Mouse (Mus musculus) embryonic facial prominence, embryonic 12.5 days (tissue): ENCODE measurements around the gene Hnf1b. TPM values are rescaled to one million over a fixed set of nuclear protein-coding genes. Genes with fewer than 3 reads are reported as not detected.

Source experiments
- ATAC-seq: fragments of 200-750 bp; cut with Nextera tagmentation; 2 replicates; pipeline ENCODE4 v1.8.0; 2017; ENCODE audit not compliant: insufficient number of reproducible peaks, insufficient read depth, low FRiP score, low TSS enrichment
- H3K27ac ChIP-seq: fragments of 300-500 bp; sonication (generic); 2 replicates; pipeline ENCODE4 v1.5.1; 2016; ENCODE audit warnings: mild to moderate bottlenecking
- H3K27me3 ChIP-seq: fragments of 300-500 bp; sonication (generic); 2 replicates; pipeline ENCODE4 v1.6.1; 2016; ENCODE audit warnings: mild to moderate bottlenecking, moderate library complexity
- H3K36me3 ChIP-seq: fragments of 300-500 bp; sonication (generic); 2 replicates; pipeline ENCODE4 v1.6.1; 2016; ENCODE audit warnings: mild to moderate bottlenecking
- H3K4me1 ChIP-seq: fragments of 300-500 bp; sonication (generic); 2 replicates; pipeline ENCODE4 v1.6.1; 2016
- H3K4me2 ChIP-seq: fragments of 300-500 bp; sonication (generic); replicated peaks from 2 replicates; pipeline ENCODE4 v1.6.1; 2016; ENCODE audit warnings: mild to moderate bottlenecking, moderate library complexity
- H3K4me3 ChIP-seq: fragments of 300-500 bp; sonication (generic); 2 replicates; pipeline ENCODE4 v1.5.1; 2016; ENCODE audit warnings: mild to moderate bottlenecking
- H3K9ac ChIP-seq: fragments of 300-500 bp; sonication (generic); 2 replicates; pipeline ENCODE4 v1.6.1; 2016; ENCODE audit warnings: mild to moderate bottlenecking, moderate library complexity
- H3K9me3 ChIP-seq: fragments of 300-500 bp; sonication (generic); 2 replicates; pipeline ENCODE4 v1.6.1; 2016; ENCODE audit warnings: mild to moderate bottlenecking, moderate library complexity
- WGBS: fragments of 180-500 bp; shearing (Covaris S2); methylation state at CpG from one replicate; pipeline ENCODE4 v1.1.7; 2016; 5-methylcytosine and 5-hydroxymethylcytosine counted together
- polyA plus RNA-seq: library from polyadenylated mRNA; unstranded; fragments of >200 nt; fragmentation: Nextera tagmentation; extraction: Ambion mirVana; gene quantifications from 2 replicates; pipeline ENCODE4 v1.2.1, GENCODE M21; 2016

Hnf1b gene
- polyA plus RNA-seq, 1 experiment from 2014 or later = not detected

GRCm38 (mm10) chr11:83881438-83881837 is 31.6 kb downstream of the Hnf1b start:
- no peaks in the 10 kb centered on the region for H3K36me3 ChIP-seq
- no peak overlapping the region for H3K4me2 ChIP-seq
- H3K9me3 ChIP-seq = no peaks in the 10 kb centered on the region
- no peak overlapping the region for H3K27ac ChIP-seq
- no peak overlapping the region for H3K4me3 ChIP-seq
- 80% methylated on average over 5 of the region's 5 CpGs for WGBS
- no peak overlapping the region for H3K9ac ChIP-seq
- H3K4me1 ChIP-seq = no peaks in the 10 kb centered on the region
- no peak for ATAC-seq
- H3K27me3 ChIP-seq = no peaks in the 10 kb centered on the region

DNA sequence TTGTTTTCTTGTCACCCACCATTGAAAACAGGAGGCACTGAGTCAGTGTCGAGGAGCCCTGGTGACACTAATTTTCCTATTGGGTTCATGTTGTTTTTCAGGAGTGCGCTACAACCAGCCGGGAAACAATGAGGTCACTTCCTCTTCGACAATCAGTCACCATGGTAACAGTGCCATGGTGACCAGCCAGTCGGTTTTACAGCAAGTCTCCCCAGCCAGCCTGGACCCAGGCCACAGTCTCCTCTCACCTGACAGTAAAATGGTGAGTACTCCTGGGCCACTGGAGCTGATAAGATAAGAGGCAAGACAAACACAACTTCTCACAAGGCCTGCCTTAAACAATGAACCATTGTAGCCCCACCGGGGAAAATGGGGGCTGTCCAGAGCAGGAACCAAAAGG is 32.7 kb downstream of the Hnf1b start:
- Histone ChIP-seq H3K9ac (no peak overlapping the region), H3K36me3 (no peaks in the 10 kb centered on the region), H3K27ac (no peak overlapping the region), H3K9me3 (no peaks in the 10 kb centered on the region), H3K4me2 (no peak overlapping the region), H3K27me3 (no peaks in the 10 kb centered on the region), H3K4me1 (no peaks in the 10 kb centered on the region), H3K4me3 (no peak overlapping the region)
- ATAC-seq = no peak
- WGBS = 51% methylated on average over 6 of the region's 6 CpGs

GRCm38 (mm10) chr11:83883074-83883473 is 33.2 kb downstream of the Hnf1b start:
- H3K27ac ChIP-seq = no peak overlapping the region
- H3K9ac ChIP-seq = no peak overlapping the region
- H3K27me3 ChIP-seq = no peaks in the 10 kb centered on the region
- no peak overlapping the region for H3K4me3 ChIP-seq
- H3K4me2 ChIP-seq = no peak overlapping the region
- no peaks in the 10 kb centered on the region for H3K36me3 ChIP-seq
- WGBS = 82% methylated on average over 6 of the region's 6 CpGs
- no peaks in the 10 kb centered on the region for H3K9me3 ChIP-seq
- H3K4me1 ChIP-seq = no peaks in the 10 kb centered on the region
- no peak for ATAC-seq

GRCm38 (mm10) chr11:83883812-83884211 is 33.9 kb downstream of the Hnf1b start:
- Histone ChIP-seq H3K4me3 (no peak overlapping the region), H3K4me1 (no peaks in the 10 kb centered on the region), H3K36me3 (no peaks in the 10 kb centered on the region), H3K27ac (no peak overlapping the region), H3K27me3 (no peaks in the 10 kb centered on the region), H3K9me3 (no peaks in the 10 kb centered on the region), H3K9ac (no peak overlapping the region), H3K4me2 (no peak overlapping the region)
- WGBS = 89% methylated on average over 9 of the region's 9 CpGs
- no peak for ATAC-seq

- Histone ChIP-seq H3K27ac (no peak overlapping the region), H3K4me1 (no peaks in the 10 kb centered on the region), H3K9me3 (no peaks in the 10 kb centered on the region), H3K27me3 (no peaks in the 10 kb centered on the region), H3K9ac (no peak overlapping the region), H3K4me2 (no peak overlapping the region), H3K36me3 (no peaks in the 10 kb centered on the region), H3K4me3 (no peak overlapping the region)
- 88% methylated on average over 8 of the region's 8 CpGs for WGBS
- no peak for ATAC-seq
Measured at GRCm38 (mm10) chr11:83885175-83885574, 35.3 kb downstream of the Hnf1b start.

- 80% methylated on average over 3 of the region's 3 CpGs for WGBS
- no peaks in the 10 kb centered on the region for H3K36me3 ChIP-seq
Measured at GRCm38 (mm10) chr11:83886746-83887145, 36.9 kb downstream of the Hnf1b start.

DNA sequence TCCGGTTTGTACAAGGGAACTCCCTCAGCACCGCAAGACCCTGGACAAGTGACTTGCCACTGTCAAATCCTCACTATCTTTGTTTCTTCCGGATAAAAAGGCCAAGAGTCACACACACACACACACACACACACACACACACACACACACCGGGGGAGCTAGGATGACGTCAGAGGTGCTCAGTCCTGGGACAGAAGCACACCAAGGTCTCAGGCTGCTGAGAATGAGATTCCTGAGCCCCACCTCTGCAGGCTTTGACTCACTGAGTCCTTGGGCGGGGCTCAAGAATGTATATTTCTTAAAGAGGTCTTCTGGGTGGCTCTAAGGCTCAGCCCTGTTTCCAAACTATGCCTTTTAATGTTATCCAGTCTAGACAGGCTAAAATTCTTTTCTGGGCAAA is 41.5 kb downstream of the Hnf1b start:
- Histone ChIP-seq H3K4me1 (no peaks in the 10 kb centered on the region), H3K4me2 (no peak overlapping the region), H3K36me3 (no peaks in the 10 kb centered on the region), H3K9me3 (no peaks in the 10 kb centered on the region), H3K9ac (no peak overlapping the region), H3K27ac (no peak overlapping the region), H3K4me3 (no peak overlapping the region), H3K27me3 (no peaks in the 10 kb centered on the region)
- ATAC-seq = no peak
- 42% methylated on average over 6 of the region's 6 CpGs for WGBS

More at GRCm38 (mm10) chr11:83886746-83887145, 36.9 kb downstream of the Hnf1b start:
- Histone ChIP-seq H3K4me2 (no peak overlapping the region), H3K4me1 (no peaks in the 10 kb centered on the region), H3K9me3 (no peaks in the 10 kb centered on the region), H3K27me3 (no peaks in the 10 kb centered on the region), H3K4me3 (no peak overlapping the region), H3K9ac (no peak overlapping the region), H3K27ac (no peak overlapping the region)
- no peak for ATAC-seq

GRCm38 (mm10) chr11:83893325-83893724 is 43.5 kb downstream of the Hnf1b start:
- ATAC-seq = no peak

DNA sequence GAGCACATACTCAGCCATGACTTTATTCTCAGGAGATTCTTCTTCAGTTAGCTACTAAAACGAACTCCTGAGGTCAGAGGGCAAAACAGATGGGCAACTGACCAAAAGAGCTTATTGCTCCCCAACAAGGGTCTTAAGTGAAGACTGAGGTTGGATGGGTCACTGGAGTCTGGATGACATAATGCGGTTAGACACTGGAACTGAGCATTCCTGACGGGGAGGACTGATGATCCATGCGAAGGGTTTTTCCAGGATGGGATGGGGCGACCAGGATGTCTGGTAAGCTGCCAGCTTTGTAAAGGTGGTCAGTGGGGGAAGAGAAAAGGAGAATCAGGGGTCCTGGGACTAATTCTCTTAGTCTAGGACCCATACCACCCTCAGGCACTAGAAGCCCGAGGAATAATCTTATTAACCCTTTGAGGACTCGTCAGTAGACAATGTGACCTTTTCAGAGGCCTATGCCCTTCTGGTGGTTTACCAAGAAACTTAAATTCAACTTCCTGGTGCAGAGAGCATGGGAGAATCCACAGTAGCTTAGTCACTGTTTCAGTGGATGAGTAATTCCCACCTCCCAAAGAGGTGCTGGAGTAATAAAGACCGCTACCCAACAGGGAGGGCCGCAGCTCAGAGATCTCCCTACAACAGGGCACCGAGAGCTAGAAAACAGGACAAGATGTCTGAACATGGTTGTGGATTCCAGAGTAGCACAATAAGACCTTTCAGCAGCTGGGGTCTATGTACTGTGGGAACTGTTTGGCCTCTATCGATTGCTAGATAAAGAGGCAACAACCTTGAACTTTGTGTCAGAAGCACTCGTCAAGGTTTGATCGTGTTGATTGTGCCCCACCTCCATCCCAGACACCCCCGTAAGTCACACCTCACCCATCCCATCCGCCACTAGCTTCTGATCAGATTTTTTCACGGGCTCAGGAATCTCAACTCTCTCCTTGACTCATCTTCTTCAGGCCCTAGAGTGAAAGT is 46.9 kb downstream of the Hnf1b start:
- 80% methylated on average over 16 of the region's 16 CpGs for WGBS
- no peaks in the 10 kb centered on the region for H3K9me3 ChIP-seq
- H3K4me3 ChIP-seq = no peak overlapping the region
- H3K9ac ChIP-seq = no peak overlapping the region
- H3K27ac ChIP-seq = no peak overlapping the region
- no peaks in the 10 kb centered on the region for H3K36me3 ChIP-seq
- no peaks in the 10 kb centered on the region for H3K4me1 ChIP-seq
- ATAC-seq = no peak
- H3K27me3 ChIP-seq = no peaks in the 10 kb centered on the region
- H3K4me2 ChIP-seq = no peak overlapping the region

More at GRCm38 (mm10) chr11:83893325-83893724, 43.5 kb downstream of the Hnf1b start:
- Histone ChIP-seq H3K27ac (no peak overlapping the region), H3K4me3 (no peak overlapping the region), H3K4me2 (no peak overlapping the region), H3K27me3 (no peaks in the 10 kb centered on the region), H3K36me3 (no peaks in the 10 kb centered on the region), H3K4me1 (no peaks in the 10 kb centered on the region), H3K9me3 (no peaks in the 10 kb centered on the region), H3K9ac (no peak overlapping the region)
- 68% methylated on average over 9 of the region's 9 CpGs for WGBS

DNA sequence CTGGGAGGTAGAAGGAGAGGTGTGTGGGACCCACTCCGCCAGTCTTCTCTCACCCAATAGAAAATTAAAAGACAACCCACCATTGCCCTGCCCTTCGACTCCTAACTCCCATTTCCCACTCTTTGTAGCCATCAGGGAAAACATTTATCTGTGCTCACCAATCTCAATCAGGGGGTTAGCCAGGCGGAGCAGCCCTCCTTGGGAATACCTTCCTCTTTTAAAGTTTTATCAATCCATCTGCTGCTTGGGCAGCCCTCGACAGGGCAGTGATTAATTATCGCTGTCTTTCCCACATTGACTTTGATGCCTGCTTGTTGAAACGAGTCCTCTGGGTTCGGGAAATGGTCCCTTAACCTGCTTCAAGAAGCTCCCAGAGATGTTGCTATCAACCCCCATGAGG is 47.7 kb downstream of the Hnf1b start:
- no peak for ATAC-seq
- no peak overlapping the region for H3K4me2 ChIP-seq
- H3K9ac ChIP-seq = no peak overlapping the region
- WGBS = 84% methylated on average over 7 of the region's 7 CpGs
- H3K4me1 ChIP-seq = no peaks in the 10 kb centered on the region
- no peaks in the 10 kb centered on the region for H3K36me3 ChIP-seq
- H3K27me3 ChIP-seq = no peaks in the 10 kb centered on the region
- no peak overlapping the region for H3K4me3 ChIP-seq
- H3K27ac ChIP-seq = no peak overlapping the region
- no peaks in the 10 kb centered on the region for H3K9me3 ChIP-seq

DNA sequence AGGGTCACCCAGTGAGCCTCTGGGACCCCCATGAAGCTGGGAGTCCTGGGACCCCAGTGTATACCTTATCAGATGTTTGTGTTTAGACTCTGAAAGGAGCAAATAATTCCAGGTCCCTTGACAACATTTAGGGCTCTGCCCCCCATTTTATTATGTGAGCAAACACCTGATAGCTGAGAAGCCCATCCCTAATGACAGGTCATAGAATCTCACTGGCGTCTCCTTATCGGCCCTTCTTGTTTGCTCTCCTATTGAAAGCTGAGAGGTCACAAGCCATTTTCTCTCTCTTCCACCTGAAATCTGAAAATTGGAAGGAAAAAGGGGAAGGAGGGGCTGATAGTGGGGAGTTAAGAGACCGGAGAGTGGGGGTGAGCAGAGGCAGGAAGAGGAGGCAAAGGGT is 52.9 kb downstream of the Hnf1b start:
- no peak for ATAC-seq
- Histone ChIP-seq H3K27me3 (no peaks in the 10 kb centered on the region), H3K9ac (no peak overlapping the region), H3K36me3 (no peaks in the 10 kb centered on the region), H3K4me2 (no peak overlapping the region), H3K27ac (no peak overlapping the region), H3K4me1 (no peaks in the 10 kb centered on the region), H3K4me3 (no peak overlapping the region), H3K9me3 (no peaks in the 10 kb centered on the region)
- WGBS = 81% methylated on average over 3 of the region's 3 CpGs

DNA sequence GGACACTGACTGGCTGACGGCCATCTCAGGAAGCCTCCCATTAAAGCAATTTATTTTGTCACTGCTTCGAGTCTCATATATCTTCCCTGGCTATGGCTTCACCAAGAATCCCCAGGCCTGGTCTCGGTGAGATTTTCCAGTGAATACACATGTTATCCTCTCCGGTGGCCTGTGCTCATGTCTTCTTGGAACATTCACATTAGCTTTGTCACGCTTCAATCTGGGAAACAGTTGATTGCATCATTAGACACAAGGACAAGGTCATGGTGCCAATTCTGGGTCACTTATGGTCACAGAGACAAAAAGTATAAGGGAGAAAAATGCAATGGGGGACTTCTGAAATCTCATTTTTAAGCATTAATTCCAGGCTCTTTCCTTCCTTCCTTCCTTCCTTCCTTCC is 55.9 kb downstream of the Hnf1b start:
- Histone ChIP-seq H3K4me3 (no peak overlapping the region), H3K9me3 (no peaks in the 10 kb centered on the region), H3K9ac (no peak overlapping the region), H3K4me2 (no peak overlapping the region), H3K36me3 (no peaks in the 10 kb centered on the region), H3K27ac (no peak overlapping the region), H3K27me3 (no peaks in the 10 kb centered on the region), H3K4me1 (no peaks in the 10 kb centered on the region)
- 46% methylated on average over 5 of the region's 5 CpGs for WGBS
- no peak for ATAC-seq
